Mouse (Mus musculus): ENCODE data around the gene Tmc3.

DNA sequence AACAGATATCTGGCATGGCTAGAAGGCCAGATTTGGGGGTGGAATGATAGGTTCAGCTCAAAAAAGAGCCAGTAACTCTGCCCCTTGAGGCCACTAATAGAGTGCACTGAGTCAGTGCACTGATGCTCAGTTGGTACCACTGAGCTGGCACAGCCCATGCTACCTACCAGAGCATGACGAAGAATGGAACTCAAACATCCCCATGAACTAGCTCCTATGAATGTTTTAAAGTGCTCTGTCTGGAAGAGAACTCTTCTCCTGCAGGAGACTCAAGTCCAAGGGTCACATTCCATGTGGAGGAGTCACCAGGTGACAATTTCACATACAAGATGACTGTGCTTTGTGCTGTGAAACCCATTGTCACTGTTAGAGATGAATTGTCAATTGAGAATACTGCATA, 34.0 kb downstream of the Tmc3 start:
- no peak for TF ChIP-seq CTCF (IDR thresholded peaks at IDR 0.05; ENCODE audit: control insufficient read depth, insufficient read depth, insufficient read length)
- no peak for TF ChIP-seq MYOG (IDR thresholded peaks at IDR 0.05; ENCODE audit: control insufficient read depth, extremely low read depth, insufficient read length)
- TF ChIP-seq USF1 (IDR thresholded peaks at IDR 0.05; ENCODE audit: low read depth) = no peak
- no peak for TF ChIP-seq CEBPB (IDR thresholded peaks at IDR 0.05; ENCODE audit: low read depth)

All from C2C12 (cell line).